Mouse (Mus musculus) spleen, postnatal 0 days (tissue): ENCODE results near the gene Gm648. TPM values are rescaled to one million over a fixed set of nuclear protein-coding genes. Genes with fewer than 3 reads are reported as not detected.

Experiments used
- polyA plus RNA-seq: library from polyadenylated mRNA; unstranded; fragments of >200 nt; fragmentation: Nextera tagmentation; extraction: Ambion mirVana; gene quantifications from 2 replicates; pipeline ENCODE4 v1.2.1, GENCODE M21; 2015

Gm648 gene
- not detected in 2 replicates for polyA plus RNA-seq

GRCm38 (mm10) chrX:56549506-56549905 lies at the start of gene Gm648:
Gene Gm648, minus strand, starts transcription at chrX:56549606.

GRCm38 (mm10) chrX:56597887-56598640 lies 48.7 kb upstream of the Gm648 start, which contains the start of gene Mmgt1:
Gene Mmgt1, minus strand, starts transcription at chrX:56598069.

GRCm38 (mm10) chrX:56524442-56524841 lies 25.0 kb downstream of the Gm648 start, which contains the start of gene Gm10477:
Gene Gm10477, plus strand, starts transcription at chrX:56524742.

Other genes starting within 250 kb of the Gm648 start
- 1.1 and 1.3 TPM in 2 replicates for gene Zfp449, start 203.2 kb downstream of the Gm648 start, polyA plus RNA-seq
- gene Smim10l2a, start 175.0 kb downstream of the Gm648 start, polyA plus RNA-seq: 0.35 and 0.57 TPM in 2 replicates
- 0.85 and 2.1 TPM in 2 replicates for gene Gm2174, start 101.6 kb downstream of the Gm648 start, polyA plus RNA-seq
- gene Ints6l, start 94.7 kb downstream of the Gm648 start, polyA plus RNA-seq: 39.0 and 39.4 TPM in 2 replicates
- gene Gm10477, start 24.9 kb downstream of the Gm648 start, polyA plus RNA-seq: not detected in 2 replicates
- 6.2 and 6.5 TPM in 2 replicates for gene Mmgt1, start 48.5 kb upstream of the Gm648 start, polyA plus RNA-seq
- gene Slc9a6, start 60.2 kb upstream of the Gm648 start, polyA plus RNA-seq: 3.6 and 3.9 TPM in 2 replicates
- 26.7 and 28.9 TPM in 2 replicates for gene Fhl1, start 182.2 kb upstream of the Gm648 start, polyA plus RNA-seq